Mouse (Mus musculus): ENCODE results near the gene Spag6.

- TF ChIP-seq POLR2A (IDR thresholded peaks at IDR 0.05; ENCODE audit: low read depth, low read length) (no peak), CTCF (IDR thresholded peaks at IDR 0.05; ENCODE audit: extremely low read depth, insufficient read depth, insufficient read length, insufficient replicate concordance) (no peak)
Measured at GRCm38 (mm10) chr2:18781296-18781695, 87.5 kb downstream of the Spag6 start.
